Mouse (Mus musculus): ENCODE data around the gene Samd11. TPM values are rescaled to one million over a fixed set of nuclear protein-coding genes. Genes with fewer than 3 reads are reported as not detected.

Samd11 gene
- 1 to 10 TPM; 4.1 to 4.8 TPM for total RNA-seq (2021)

DNA sequence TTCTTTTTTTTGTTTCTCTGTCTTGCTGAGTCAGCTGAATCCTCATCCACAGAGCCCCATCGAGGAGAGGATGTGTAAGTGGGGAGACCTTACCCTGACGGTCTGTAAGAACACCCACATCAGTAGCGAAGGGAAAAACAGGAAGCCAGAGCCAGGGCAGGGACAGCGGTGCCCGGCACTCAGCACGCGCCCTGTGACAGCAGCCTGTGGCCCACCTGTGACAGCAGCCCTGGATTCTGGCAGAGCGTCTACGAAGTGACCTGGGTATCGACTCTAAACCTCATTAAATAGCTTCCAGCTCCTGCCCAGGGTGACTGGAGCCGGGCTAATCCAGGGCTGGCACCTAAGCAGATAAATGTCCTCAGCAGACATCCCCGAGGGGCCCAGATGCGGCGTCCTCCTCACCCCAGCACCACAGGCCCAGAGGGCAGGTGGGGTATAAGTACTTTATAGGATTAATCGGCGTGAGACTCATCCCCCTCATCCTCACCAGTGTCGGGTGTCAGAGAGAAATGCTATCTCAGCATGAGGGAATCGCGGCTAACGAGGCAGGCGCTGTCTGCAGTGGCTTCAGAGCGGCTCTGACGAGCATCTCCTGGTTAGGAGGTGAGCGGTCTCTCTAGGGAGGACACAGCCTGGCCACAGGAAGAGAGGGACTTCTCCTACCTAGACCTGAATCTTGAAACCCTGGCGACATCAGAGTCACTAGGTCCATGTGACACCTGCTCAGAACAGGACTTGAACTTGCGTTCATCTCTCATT is at the start of gene Samd11:
Gene Samd11 (minus strand): TSS at position 580 of the 762 bp plus-strand sequence.
- DNase-seq = no peak

DNA sequence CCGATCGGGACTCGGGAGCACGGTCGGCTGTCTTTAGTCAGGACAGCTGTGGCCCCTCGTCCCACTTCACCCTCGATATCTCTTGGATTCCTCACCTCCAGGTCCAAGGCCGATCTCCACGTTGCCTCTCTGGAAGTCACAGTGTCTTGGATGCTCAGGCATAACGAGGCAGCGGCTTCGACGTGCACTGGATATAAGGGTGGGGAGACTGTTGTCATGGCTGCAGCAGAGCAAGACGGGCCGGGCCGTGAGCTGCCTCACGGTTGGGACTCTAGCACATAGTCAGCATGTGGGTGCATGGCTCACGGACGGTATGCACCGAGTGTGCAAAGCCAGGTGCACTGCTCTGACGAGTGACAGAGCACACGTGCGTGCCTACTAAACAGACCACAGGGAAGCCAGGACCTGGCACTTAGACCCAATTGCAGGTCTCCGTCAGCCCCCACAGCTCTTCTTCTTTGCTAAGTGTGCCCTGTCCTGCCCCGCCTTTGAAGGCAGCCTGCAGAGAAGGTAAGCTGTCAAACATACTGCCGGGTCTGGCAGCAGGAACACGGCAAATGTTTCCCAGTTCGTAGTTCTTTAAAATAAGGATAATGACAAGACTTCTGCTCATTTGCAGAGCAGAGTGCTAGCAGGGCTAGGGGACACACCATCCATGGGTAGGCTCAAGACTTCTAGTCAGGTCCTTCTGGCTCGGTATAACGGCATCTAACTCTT is 938 bp downstream of the Samd11 start:
- no peak for DNase-seq

DNA sequence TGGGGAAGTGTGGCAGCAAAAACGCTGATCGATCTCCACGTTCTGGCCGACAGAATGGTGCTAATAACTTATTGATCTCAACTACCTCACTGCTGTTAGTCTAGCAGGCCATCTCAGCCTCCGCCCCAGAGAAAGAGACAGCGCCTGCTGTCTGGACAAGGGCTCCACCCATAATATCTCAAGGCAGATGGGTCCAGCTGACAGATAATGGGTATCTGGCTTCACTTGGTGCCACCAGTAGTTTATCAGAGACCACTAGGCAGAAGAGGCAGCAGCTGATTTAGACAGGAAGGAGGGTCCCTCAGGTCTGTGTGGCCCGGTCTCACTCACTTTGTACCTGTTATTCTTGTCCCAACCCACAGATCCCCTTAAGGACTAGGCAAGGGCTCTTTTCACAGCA is 2.4 kb downstream of the Samd11 start:
- no peak for DNase-seq

DNA sequence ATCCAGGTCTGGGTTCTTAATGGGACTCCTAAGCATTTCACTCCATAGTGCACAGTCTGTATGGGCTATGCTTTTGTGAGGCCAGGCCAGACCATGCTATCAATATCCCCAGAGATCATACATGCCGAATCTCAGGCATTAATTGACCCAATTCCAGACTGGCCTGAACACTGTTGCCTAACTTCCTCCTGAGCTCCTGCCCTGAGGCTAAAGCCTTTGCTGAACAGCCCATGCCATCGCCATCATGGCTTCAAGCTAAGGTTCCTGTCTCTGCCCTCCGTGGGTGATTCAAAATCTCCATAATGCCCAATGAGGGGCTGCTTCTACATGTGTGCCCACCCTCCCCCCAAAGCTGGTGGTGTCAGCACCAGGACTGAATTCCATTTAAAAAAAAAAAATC is 2.8 kb downstream of the Samd11 start:
- no peak for DNase-seq

DNA sequence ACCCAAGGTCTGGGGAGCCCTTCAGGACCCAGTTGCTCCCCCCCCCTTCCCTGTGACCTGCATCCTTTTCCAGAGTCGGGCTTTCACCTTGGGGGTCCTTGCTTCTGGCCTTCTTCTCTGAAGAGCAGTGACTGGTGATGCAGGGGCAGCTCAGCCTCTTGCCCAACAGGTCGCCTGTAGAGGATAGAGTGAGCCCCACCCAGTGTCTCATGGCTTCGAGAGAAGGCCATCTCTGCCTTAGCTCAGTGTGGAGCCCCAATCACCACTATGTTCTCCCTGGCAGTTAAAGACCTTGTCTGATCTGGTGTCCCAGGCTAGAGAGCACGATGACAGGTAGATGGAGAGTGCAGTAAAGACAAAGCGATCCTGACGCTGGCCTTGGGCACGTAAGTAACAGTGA is 3.3 kb downstream of the Samd11 start:
- no peak for DNase-seq

DNA sequence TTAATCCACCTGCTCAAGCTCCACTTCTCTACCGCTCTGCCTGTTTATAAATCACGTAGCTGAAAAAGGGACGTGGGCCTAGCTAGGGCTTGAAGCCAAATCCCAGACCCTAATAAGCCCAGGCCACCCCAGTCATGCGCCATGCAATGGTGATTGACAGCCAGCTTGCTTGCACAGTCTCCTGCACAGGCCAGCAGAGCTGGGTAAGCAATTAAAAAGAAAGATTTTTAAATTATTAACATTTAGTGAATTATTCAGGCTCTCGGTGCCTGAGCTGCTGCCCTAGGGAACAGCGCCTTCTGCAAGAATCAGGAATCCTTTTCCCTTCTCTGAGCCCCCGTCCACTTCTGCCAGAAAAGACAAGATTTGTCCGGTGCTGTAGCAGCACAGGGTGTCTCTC is 4.4 kb downstream of the Samd11 start:
- DNase-seq = no peak

DNA sequence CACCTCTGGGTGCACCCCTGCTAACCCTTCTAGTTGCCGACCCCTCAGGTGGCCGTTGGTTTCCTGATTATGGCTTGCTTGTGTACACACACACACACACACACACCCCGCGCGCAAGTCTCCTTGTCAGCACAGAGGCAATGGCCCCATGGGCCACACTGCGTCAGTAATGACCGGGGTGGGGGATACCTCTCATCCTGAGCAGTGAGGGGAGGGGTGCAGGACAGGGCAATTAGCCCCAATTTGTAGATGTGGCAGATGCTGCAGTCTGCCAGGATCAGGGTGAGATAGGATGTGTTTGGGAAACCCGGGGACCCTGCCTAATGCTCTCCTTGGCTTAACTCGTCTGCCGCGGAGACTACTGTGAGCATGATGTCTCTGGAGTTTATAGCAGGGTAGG is 5.9 kb downstream of the Samd11 start:
- no peak for DNase-seq

DNA sequence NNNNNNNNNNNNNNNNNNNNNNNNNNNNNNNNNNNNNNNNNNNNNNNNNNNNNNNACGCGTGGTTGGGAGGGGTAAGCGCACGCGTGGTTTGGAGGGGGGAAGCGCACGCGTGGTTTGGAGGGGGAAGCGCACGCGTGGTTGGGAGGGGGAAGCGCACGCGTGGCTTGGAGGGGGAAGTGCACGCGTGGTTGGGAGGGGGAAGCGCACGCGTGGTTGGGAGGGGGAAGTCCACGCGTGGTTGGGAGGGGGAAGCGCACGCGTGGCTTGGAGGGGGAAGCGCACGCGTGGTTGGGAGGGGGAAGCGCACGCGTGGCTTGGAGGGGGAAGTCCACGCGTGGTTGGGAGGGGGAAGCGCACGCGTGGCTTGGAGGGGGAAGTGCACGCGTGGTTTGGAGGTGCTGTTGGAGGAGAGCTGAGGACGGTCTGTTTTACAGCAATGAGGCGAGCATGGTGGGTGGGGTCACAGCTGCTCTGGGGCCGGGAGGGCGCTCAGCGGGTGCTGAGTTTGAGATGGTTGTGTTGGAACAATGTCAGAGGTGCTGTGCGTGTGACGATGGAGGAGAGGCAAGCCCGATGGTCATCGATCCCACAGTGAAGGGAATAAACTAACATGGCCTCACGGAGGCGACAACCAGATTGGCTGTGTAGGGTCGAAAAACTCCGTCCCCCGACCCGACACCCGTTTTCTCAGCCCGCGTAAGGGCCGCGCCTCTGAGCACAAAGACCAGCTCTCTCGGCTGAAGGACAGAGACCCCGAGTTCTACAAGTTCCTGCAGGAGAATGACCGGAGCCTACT is 18.6 kb downstream of the Samd11 start:
- DNase-seq = no peak

DNA sequence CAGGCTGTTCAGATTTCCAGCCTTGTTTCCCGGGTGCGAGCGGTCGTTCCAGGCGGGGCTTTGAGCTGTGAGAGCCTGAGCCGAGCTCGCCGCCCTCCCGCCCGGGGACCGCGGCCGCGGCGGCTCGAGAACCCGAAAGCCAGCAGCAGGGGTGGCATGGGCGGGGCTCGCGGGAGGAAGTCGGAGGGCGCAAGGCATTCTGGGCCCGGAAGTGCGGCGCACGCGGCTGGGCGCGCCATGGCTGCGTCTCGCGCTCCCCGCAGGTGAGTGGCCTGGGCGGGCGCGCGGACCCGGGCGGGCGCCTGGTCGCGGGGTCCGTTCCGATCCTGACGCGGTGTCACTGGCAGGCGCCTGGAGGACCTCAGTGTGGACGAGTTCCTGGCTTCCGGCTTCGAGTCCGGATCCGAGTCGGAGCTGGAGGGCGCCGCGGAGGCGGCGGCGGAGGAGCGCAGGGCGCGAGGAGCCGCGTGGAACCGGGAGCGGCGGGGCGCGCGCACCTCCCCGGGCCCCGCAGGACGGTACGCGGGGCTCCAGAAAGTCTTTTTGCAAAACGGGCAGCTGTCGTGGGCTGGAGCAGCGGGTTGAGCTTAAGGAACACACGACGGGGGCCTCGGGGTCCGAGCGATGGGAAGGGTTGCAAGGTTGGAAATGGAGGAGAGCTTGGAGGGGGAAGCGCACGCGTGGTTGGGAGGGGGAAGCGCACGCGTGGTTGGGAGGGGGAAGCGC is 19.5 kb downstream of the Samd11 start, which contains the start of gene Noc2l:
Gene Noc2l (plus strand): TSS at position 203 of the 726 bp plus-strand sequence.
- peak; percentile 91 for DNase-seq

DNA sequence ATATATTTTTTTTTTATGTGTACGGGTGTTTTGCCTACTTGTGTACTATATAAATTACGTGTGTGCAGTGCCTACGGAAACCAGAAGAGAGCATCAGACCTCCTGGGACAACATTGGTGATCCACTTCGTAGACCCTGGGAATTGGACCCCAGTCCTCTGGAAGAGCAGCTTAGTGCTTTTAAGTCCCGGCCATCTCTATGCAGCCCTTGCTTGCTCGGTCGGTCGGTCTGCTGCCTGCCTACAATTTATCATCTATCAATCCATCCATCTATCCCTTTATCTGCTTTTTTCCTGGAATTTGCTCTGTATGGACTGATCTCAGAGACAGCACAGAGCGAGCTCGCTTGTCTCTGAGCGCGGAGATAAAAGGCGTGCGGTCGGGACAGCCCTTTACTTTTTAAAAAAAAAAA is 20.1 kb downstream of the Samd11 start:
- no peak for DNase-seq

DNA sequence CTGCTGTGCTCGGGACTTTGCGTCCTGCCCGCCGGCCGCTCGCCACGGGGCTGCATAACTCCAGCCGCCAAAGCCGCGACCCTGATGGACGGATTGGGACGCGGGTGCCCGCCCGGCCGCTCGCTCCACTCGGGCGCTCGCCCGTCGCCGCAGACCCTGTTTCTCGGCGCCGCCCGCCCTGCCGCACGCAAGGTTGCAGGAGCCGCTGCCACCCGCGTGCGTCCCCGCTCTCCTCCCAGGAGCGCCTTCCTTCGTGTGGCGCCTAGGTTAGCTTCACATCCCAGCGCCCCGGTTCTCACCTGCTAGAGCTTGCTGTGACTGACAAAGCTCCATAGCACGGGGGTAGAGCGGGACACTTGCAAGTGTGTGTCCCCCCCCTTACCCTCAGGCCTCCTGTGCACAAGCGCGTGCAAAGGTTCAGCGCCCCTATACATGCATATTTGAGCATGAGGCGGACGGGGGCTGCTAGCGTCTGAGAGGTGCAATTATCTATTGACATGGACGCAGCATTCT is 20.7 kb downstream of the Samd11 start, which contains the start of gene Plekhn1:
Gene Plekhn1 (minus strand): TSS at position 157 of the 513 bp plus-strand sequence.
- DNase-seq = peak; percentile 65 to 78

DNA sequence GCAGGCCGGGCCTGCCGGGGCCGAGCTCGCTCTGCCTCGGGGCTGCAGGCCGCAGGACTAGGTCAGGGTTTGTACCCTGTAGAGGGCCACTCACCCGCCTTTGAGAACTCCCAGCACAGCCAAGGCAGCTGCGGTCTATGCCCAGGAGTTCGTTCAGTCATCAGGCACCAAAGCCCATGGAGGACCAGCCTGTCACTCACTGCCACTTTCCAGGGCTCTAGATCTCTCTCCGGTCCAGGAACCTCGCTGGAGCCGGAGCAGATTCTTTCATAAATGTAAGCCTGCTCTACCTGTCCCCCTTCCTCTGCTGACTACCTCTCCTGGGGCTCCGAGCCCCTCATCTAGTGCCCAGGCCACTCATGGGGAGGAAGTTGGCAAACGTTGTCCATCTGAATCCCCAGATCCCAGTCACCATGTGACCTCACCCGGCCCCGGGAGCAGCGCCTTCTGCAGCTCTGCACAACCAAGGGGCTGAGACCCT is 21.4 kb downstream of the Samd11 start:
- DNase-seq = no peak

DNA sequence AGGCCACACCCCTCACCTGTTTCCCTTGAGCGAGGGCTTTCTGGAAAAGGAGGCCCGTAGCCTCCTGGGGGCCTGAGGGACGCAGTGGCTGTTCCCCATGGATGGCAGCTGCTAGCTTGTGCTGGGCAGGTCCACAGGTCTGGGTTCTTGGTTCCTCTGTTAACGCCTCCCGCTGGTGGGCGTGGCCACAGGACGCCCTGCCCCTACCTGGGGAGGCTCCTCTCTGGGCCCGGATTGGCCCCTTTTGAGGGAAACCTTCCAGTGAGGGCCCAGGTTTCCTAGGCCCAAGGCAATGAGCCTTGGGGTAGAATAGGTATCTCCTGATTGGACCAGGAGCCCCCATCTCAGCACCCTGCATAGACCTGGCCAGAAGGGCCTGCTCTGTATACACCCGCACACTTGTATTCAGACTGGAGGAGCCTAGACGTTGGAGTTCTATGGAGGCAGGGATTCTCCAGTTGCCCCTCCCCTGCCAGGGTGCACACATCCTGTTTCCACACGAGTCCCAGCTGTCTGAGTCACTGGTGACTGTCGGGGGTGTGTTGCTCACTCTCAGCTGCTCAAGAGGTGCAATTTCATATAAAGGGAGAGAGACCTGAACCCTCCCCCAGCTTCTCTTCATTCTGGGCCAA is 26.9 kb downstream of the Samd11 start:
- DNase-seq = no peak

DNA sequence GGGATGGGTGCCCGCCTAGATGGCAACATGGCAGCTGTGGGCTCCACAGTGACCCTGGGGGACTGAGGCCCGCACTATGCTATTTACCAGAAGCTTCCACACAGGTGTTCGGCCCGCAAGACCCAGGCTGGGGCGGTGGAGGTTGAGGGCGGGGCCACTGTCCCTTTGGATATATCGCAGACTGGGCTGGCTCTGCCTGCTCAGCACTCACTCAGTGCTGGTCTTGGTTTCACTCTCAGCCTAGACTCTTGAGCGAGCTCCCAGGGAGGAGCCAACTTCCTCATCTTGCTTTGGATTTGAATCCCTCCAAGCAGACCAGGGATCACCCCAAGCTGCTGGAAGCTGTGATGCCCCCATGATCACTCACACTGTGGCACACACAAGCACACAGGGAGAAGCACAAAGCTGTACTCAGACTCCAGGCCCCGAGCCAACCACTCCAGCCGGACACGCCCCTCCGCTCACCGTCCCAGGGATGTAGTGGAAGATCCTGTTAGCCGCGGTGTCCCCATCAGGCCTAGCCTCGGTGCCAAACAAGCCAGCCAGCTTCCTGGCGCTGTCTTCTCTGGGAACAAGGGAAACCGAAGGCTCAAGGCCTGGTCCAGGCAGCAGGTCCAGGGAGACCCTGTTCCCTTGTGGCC is 27.6 kb downstream of the Samd11 start:
- no peak for DNase-seq

DNA sequence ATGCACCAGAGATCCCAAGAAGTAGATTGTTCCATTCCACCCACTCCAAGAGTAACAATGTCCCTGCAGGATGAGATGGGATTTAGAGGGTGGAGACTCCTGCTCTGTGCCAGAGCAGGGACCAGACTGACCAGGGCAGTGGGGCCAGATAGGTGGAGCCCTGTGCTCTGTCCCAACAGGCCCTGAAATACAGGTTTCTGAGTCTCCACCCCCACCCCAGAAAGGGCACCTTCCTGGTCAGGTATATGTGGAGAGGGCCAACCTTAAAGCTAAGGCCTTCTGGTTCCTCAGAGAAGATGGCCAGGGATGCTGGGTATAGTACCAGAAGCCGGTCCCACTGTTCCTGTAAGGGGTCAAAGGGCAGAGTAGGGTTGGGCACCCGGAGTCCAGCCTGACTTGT is 31.2 kb downstream of the Samd11 start:
- DNase-seq = no peak

DNA sequence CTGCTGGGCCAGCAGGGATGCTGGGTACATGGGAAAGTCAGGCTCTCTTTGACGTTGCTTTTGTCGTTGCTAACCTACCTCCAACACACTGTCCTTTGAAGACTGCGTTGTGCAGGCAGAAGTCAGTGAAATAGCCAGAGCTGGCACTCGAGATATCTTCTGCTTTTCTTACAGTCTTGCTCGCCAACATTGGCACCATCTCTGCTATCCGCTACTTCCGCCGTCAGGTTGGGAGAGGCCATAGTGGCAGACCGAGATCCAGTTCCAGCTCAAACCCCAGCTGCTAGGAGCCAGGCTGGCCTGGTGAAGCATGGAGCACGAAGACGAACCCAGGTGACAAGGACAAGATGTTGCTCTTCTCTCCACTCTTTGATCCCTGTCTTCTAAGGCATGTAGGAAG is 35.5 kb downstream of the Samd11 start:
- DNase-seq = no peak

DNA sequence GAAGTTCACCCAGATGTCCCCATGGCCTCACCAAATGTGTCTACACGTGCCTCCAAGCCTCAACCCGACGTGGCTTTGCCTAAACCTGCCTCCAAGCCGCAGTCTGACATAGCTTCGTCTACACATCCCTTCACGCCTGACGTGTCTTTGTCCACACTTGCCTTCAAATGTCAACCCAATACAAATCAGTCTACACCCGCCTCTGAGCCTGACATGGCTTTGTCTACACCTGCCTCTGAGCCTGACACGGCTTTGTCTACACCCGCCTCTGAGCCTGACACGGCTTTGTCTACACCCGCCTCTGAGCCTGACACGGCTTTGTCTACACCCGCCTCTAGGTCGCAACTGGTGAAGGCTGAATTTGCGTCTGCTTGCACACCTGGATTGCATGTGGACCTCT is 37.6 kb downstream of the Samd11 start:
- DNase-seq = no peak

DNA sequence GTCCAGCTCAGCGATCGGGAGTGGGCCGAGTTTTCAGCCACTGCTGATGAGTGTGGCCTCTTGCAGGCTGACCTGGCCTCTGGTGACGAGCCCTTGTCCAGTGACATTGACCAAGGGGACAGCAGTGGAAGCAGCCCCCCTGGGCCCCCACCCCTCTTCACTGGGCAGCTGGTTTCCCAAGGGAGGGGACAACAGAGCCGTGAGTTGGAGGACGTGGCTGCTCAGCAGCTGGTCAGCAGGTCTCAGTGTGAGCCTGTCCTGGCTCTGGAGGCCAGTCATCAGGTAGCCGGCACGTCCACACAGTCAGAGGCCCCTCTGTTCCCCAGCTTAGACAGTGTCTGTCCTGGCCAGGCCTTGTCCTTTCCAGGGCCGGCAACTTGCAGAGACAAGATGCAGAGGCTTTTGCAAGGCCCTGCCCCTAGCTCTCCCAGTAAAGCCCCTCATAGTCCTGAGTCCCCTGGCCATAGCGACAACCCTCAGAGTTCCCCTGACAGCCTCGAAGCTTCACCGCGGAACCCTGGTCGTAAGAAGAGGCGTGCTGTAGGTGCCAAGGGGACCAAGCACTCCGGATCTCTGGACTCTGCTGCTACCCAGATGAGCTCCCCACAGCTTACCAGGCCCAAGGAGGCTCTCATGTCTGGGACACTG is 38.3 kb downstream of the Samd11 start:
- DNase-seq = no peak

DNA sequence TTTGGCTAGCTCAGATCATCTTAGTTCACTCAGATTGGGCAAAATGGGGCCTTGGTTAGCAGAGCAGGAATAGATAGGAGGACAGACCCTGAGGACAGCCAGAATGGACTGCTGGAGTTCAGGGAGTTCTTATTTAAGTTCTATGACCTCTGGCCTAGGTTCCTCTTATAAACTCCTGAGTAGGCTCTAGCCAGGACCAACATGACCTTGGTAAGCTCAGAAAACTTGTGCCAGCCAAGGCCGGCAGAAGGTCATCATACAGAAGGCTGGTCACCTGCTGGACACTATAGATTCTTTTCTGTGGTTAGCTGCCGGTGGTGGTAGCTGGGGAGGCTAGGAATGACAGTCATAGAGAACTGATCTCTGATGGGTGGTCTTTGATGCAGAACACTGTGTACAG is 39.3 kb downstream of the Samd11 start:
- no peak for DNase-seq

DNA sequence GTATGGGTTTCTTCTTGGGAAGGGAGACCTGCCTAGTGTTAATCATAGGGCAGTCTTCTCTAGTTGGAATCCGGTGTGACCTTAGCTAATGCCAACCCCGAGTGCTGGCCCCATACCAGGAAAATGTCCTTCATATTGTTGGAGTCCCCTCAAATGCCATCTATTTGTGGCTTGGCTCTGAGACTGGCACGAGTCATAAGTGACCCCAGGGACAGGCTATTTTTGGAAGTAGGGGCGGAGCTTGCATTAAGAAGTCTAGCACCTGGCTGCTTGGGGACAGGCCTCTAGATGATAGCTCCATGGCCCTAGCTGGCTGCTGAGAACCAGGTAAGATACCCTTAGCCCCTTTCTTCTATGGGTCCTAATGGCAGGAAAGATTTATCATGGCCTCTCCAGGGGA is 39.8 kb downstream of the Samd11 start, which contains the start of gene Perm1:
Gene Perm1 (plus strand): TSS at position 220 of the 400 bp plus-strand sequence.
- DNase-seq = no peak

Measured in layer of hippocampus, postnatal 36 days (tissue).